Mouse (Mus musculus) thymus, postnatal 10 days (tissue): ENCODE measurements at regions not wholly inside any gene's neighbourhood (a gene's known extent, or its start where the extent isn't known, plus 50 kb on each side); places are given as distances from the start of the nearest gene placed in this dataset.

Source experiments
- DNase-seq, 2 experiments: peaks; one replicate each; pipeline ENCODE4 v3.0.0; 2021; ENCODE audit warnings: low spot score in 2 of 2

DNA sequence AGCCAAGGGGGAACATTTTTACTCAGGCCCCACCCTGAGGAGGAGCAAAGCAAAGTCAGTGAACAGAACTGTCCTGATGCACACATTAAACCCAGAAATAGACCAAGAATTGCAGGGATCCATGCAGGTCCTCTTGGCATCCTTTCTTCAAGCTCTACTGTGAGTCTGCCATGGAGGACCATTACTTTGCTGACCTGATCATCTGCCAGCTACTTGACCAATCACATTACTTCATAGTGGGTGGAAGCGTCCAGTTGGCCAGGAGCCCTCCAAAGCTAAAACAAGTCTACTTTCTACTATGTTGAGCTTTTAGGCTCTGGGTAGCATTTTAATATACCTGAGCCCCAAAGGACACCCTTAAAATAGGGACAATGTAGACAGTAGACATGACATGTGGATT, 98.6 kb upstream of the Lgalsl start:
- DNase-seq = no peak

DNA sequence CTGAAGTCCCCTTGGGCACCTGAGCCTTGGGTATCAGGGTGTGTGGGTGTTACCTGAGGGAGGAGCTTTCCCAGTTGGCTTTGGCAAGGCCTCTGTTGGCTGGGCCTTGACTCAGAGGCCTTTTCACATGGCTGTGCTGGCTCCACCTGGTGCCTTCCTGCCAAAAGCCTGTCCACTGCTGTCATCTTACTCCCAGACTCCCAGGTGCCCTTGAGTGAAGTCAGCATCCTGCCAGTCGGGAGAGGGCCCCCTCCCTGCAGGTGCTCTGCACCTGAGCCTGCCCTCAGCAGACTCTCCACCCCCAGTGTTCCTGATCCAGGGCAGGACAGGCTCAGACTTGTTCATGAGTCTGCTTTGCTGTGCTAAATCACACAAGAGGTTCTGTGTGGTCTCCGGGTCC, 99.2 kb upstream of the Lgalsl start:
- DNase-seq = no peak

DNA sequence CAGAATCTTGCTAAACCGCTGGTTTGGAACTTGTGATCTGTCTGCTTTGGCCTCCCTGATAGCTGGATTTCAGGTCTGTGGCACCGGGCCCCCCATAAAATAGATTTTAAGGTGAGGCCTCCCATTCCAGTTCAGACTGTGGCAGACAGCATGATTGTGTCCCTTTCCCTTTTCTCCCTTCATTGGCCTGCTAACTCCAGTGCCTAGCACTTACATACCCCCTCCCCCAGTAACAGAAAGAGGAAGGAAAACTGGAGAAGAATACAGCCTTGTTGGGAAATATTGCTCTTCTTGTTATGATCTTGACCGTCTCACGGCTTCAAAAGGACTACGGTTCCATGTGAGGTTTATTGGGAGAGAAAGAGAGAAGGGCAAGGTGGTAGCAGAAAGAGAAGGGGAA, 99.7 kb upstream of the Lgalsl start:
- DNase-seq = no peak

DNA sequence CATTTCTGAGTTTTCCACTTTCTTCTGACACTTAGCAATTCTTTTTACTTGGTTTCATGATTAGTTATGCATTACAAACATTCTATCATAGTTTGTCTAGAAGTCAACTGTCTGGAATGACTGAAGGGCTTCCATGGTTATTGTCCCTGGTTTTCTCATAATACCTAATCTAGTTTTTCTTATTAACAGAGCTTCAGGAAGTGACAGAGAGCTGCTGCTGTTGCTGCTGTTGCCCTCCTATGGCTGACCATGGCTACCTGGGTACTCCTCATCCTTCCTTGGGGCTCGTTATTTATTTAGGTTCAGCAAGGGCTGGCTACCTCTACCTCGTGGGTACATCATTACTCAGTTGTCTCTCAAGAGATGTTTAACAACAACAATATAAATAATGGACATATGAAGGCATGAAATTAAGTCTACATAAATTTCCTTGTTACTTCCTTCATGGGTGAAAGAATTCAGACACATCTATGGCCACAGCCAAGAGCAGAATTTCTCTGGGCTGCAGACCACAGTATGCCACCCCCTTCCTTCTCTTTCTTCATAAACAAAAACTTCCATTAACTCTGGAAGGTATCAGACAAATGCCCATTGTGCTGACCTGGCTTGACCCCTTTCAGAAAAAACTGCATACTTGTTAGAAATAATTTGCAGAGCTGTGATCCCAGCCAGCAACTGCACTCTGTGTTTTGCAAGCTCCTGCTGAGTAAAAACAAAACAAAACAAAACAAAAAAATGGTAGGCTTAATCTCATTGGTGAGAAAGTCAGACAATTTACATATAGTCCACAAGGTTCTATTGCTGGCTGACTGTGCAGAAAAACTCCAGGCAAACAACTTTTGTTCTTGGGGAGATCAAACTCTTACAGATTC, 103.6 kb upstream of the Lgalsl start:
- DNase-seq = no peak

DNA sequence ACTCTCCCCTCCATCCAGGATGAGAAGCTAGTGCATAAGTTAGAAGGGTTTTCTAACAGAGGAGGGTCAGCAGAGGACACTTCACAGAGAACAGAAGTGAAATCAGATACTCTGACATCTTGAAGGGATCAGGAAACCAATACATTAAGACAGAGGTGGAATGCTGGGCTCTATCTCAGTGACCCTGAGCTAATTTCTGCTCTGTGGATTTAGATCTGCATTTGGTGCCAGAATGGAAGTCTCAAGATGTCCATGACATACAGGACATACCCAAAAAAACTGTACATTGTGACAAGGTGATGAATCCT, 104.2 kb upstream of the Lgalsl start:
- no peak for DNase-seq

DNA sequence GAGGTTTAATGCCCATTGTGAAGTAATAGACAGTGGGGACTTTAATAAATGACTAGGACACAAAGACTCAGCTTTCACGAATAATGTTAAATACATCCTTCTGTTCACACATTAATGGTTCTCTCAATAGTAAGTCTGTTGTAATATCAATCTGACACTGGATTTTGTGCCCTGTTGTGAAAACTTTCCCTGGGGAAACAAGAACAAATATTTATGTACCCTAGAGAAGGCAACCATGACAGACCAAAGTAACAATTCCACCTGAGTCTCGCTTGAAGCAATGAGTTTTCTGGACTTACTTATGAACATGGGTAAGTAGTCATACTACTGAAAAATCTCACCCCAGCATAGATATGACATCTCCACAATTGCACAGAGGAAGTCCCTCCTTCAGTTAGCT, 105.1 kb upstream of the Lgalsl start:
- DNase-seq = no peak

DNA sequence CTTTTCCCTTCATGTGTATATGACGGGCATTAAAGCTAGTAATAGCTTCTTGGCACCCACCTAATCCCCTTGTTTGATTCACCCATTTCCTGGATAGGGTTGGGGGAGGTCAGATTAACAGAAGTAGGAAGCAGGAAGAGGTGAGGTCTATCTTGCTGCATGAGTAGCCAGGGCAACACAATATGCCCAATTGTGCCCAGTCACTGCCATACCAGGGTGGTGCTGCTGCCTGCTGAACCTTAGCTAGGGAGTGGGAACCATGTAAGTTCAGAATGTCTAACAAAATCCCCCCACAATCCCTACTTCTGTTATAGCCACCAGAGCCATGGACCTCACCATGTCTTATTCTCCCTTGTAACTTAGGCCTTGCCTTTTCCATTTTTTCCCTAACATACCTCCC, 106.1 kb upstream of the Lgalsl start:
- no peak for DNase-seq

DNA sequence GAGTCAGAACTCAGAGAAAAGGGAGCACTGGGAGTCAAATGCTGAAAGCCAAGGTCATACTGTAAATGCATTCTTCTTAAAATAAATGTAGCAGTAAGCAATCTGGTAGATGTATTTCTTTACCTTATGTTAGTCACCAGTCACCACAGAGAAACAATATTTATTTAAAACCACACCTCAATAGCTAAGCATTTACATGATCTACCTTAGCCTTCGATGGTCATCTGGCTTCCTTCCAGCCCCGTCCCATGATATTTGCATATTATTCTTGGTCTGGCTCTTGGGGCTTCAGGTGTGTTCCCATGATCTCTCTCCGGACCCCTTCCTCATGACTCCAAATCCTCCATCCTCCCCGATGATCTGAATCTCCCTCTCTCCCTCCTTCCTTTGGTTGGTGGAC, 107.1 kb upstream of the Lgalsl start:
- DNase-seq = no peak

DNA sequence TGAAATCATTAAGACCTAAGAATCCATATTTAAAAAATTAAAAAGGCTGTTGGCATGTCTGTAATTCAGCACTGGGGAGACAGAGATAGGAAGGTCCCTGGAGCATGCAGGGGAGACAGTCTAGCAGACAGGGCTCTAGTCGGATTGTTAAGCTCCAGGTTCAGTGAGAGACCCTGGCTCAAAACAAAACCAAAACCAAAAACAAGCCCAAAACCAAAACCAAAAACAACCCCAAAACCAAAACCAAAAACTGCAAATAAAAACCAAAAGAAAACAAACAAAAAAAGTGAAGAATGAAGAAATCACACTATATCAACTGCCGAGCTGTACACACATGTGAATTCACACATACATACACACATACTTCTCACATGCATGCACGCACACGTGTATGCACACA, 108.8 kb upstream of the Lgalsl start:
- DNase-seq = no peak

DNA sequence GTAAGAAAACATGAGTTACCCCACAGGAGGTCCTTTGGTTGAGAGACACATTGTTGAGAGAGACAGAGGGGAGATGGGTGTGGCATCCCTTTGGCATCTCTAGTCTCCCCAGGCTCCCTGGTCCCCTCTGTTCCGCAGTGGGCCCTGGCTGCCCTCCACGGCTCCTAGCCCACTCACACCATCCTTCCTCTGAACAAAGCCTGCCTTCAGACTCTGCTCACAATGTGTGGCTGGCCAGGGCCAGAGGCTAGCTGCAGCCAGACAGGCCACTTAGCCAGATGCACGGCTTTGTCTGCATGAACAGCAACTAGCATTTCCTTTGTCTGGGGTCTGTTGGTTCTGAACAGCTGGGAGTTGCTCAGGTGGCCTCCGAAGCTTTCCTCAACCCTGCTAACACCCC, 110.7 kb upstream of the Lgalsl start:
- DNase-seq = no peak

DNA sequence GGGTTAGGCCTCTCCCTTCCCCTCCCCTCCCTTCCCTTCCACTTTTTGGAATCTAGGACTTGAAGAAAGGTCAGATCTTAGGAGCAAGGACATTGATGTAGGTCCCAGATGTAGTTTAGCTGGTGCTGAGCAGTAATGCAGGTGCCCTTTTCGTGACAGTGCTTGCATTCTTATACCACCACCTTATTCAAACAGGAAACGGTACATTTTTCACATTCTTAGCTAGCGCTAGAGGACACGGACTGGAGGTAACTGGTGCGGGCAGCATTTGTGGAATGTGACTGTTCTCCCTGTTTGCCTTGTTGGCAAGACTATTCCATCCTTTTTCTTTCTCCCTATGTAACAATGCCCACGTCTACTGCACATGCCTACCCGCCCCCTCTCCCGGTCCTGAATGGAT, 124.7 kb upstream of the Lgalsl start:
- no peak for DNase-seq

DNA sequence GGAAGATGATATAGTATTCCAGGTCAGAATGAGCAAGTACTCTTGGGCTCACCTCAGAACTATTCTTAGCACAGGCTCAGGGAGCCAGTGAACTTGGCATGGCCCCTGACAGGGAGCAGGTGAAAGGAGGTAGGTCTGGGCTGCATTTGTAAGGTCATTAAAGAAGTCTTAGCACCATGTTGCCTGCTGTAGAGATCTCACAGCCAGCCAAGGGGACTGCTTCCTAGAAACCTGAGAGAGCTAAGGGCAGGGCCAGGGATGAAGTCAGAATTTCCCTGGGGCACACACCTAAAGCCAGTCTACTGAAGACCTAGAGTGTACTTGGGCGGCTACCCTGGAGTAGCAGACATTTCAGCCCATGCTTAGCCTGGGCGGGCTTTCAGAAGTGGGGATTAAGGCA, 126.9 kb upstream of the Lgalsl start:
- no peak for DNase-seq

DNA sequence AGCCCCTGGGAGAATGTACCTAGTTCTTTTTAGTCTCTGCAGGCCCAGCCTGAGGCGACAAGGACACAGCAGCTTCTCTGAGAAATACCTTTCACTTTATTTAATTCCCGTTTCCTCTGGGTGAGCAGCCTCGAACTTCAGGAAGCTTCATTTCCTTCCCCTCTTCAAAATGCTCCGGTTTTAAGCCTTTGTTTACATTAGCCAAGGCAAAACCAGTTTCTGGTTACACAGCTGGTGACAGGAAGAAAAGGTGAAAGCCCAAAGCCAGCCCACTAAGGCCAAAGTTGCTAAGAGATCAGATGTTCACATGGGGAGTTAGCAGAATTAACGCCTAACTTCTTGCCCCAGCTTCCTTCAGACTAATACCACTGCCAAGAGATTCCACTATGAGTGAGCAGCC, 127.4 kb upstream of the Lgalsl start:
- no peak for DNase-seq

DNA sequence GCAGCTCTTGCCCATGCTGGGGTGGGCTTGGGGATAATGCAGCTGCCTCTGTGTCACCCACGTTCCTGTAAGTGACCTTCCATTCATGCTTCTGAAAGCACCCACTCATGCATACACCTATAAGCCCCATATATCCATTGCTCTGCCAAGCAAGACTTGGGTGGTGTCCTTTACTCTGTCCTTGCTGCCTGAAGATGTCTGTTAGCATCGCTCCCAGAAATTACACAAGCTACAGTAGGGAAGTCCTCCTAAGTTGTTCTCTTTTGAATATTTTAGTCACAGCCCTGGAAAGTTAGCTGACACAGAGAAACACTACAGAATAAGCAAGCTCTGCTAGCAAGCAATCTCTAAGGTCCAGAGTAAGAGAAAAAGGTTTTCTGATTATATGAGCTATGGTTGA, 129.2 kb upstream of the Lgalsl start:
- no peak for DNase-seq

DNA sequence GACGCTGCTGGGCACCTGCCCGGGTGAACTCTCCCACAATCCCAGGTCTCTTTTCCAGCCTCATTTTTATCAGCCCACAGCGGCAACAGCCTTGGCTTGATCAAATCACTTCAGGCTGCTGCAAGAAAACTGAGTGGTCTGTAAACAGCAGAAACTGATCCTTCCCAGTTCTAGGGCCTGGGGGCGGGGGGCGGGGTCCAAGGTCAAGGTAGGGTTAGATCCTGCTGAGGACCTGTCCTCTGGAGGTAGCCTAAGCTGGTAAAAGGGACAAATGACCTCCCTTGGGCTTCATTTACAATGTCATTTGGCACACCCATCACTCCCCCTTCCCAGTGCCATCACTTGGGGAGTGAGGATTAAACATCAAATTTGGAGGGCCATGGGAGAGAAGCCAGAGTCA, 129.9 kb upstream of the Lgalsl start:
- no peak for DNase-seq

DNA sequence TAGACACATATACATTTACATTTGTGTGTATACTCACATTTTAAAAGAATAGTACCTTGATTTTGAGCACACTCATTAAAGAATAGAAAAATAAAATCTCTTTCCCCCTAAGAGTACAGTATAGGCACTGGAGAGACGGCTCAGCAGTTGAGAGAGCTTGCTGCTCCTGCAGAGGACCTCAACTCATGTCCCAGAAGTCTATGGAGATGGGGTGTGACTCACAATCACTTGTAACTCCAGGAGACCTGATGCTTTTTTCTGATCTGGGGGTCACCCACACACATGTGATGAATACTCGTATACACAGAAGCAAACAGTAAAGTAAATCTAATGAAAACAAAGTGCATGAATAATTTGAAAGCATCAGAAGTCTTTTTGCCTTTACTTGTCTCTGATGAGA, 129.5 kb upstream of the Peli1 start:
- DNase-seq = no peak

DNA sequence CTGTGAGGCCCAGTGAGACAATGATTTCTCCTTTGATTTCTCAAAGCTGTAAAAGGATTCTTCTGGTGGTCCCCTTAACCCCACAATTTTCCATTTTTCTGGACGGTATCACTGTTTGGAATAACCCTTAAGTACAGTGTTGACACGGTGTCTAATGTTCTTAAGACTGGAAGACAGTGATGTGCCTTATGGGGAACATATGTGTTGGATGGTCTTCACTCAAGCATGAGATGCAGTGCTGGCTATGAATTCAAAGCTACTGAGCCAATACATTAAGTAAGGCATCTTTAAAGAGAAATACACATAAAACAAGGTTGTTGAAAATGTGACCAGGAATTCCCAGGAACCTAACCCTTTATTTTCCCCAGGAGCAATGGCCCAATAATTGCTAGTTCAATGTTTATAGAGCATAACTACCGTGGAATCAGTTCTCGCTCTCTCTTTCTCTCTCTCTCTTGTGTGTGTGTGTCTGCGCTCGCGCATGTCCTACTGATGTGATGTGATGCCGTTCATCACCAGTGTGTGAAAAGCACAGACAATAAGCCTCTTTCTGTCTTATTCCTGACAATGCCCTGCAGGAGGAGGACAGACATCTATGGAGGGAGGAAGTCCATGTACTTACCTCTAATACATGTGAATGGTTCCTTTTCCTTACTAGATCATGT, 125.4 kb upstream of the Peli1 start:
- no peak for DNase-seq

DNA sequence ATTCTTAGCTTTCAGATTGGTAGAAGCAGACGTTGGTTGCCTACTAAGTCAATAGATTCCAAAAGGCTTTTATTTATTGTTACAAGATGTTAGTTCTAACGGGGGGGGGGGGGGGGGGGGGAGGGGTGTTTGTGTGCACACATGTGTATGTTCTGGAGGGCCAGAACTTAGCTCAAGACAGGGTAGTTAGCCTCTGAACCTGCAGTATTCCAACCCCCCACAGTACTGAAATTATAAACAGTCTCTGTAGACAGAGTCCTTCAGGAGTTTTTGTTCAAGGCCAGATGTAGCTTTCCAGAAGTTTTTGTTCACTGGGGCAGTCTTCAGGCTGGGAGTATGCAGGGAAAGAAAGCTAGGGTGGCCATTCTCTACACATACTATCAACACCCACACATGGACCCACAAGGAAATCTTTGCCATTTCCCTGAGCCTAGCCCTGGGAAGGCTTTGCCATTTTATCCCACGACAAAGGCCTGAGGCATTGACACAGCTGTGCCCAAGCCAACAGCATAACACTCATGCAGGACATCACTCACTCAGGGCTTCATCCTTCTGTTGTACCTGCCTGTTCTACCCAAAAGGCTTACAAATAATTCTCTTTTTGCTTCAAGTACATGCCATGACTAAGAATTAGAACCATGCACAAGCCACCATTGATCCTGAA, 123.6 kb upstream of the Peli1 start:
- DNase-seq = no peak

DNA sequence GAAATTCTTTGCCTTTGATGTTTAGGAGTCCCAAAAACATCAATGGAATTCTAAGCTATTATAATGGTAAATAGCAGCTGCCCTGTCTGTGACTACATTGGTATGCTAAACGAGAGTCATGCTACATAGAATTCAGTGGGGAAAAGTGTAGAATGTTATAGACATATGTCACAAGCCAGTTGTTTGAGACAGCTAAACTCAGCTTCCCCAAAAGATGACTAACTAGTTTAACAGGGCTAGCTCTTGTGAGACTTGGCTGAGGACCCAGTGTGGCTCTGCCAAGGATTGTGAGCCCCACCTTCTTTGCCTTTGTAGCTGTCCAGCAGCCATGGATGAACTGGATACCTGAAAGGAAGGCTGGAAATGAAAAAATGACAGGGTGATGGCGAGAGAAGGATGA, 122.8 kb upstream of the Peli1 start:
- no peak for DNase-seq

DNA sequence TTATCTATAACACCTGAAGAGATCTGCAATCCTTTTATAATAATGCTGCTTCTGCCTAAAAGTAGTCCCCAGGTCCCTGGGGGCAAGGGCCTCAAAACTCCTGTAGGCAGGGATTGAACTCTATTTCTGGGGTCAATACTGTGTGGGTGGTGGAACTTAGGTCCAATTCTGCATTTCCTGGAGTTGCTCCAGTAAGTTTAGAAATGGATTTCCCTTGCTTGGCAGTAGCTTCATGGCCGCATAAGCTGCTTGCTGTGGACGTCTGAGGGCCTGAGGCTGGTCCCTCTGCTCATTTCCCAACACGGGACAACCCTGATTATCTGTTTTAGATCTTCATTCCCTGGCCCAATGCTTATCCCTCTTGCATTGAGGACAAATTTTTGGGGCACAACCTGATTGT, 118.0 kb upstream of the Peli1 start:
- DNase-seq = no peak

DNA sequence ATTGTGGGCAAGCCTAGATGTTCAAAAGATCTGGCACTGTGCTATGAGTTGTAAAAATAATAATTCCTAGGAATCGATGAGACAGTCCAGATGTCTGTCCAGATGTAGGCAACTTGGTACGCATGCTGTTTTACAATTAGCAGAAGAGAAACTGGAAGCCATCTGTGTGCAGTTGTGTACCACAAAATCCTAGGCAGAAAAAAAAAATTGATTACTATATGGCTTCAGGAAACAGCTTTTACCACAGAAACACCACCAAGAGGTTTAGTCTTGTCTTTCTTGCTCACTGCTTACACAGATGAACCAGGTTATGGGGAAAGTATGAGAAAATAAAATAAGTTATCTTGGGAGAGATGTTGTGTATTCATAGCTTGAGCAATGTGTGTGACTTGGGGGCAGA, 109.5 kb upstream of the Peli1 start:
- DNase-seq = no peak

DNA sequence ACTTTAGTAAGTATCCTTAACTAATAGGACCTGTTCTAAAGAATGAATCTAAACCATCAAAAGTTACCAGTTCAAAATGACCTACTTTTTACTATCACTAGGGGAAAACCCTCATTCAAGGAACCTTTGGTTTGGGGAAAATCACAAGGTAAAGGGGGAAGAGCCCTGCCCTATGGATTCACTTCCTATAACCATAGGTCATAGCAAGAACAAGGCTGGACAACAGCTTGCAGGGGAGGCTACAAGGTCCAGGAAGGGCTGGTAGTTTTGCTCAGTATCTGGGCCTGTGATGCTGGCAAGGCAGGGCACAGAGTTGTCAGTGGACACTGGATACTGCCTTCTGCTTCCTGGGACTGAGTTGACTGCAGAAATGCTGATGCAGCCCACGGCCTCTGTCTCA, 109.1 kb upstream of the Peli1 start:
- DNase-seq = no peak

DNA sequence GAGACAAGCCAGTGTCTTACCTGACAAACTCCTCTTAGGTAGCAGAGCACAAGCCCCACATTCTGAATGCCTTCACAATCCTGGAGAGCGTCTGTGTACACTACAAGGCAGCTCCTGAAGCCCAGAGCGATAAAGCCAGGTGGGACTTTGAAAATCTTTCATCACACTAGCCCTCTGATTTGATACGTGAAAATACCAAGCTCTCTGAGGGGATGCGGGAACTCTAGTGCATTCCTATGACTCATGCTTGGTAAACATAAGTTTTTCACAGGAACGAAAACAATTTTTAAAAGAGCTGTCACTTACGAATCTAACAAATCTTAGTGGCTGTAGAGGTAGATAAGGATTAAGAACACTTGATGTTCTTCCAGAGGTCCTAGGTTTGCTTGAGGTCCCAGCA, 108.6 kb upstream of the Peli1 start:
- no peak for DNase-seq
